Mouse (Mus musculus) cerebellum, adult 2 months (tissue): ENCODE measurements at regions not wholly inside any gene's neighbourhood (a gene's known extent, or its start where the extent isn't known, plus 50 kb on each side); places are given as distances from the start of the nearest gene placed in this dataset.
A peak's percentile ranks its signal among the peaks of the same experiment; 100 is the strongest.
"Not testable (repeated sequence)": the region's sequence is repeated elsewhere in the genome, so short reads cannot be mapped to it uniquely, and the experiment has no call there.

Source experiments
- DNase-seq, 2 experiments: peaks; one replicate each; pipeline ENCODE4 v3.0.0; 2021
- H3K27ac ChIP-seq: fragments of 200-500 bp; 2 replicates; pipeline ENCODE4 v1.5.1; 2012; ENCODE audit warnings: low read length, control low read depth, inconsistent platforms; ENCODE audit not compliant: insufficient read depth
- H3K27me3 ChIP-seq: fragments of 200-500 bp; 2 replicates; pipeline ENCODE4 v1.6.1; 2012; ENCODE audit warnings: inconsistent platforms, mild to moderate bottlenecking, low read length, moderate library complexity; ENCODE audit not compliant: control insufficient read depth, insufficient read depth
- H3K4me1 ChIP-seq: fragments of 200-500 bp; 2 replicates; pipeline ENCODE4 v1.6.1; 2011; ENCODE audit warnings: low read length; ENCODE audit not compliant: control insufficient read depth, insufficient read depth
- H3K4me3 ChIP-seq: fragments of 200-500 bp; replicated peaks from 2 replicates; pipeline ENCODE3; 2011; ENCODE audit warnings: mild to moderate bottlenecking, low read depth, low read length, control low read depth; ENCODE audit not compliant: insufficient read depth
- CTCF ChIP-seq: fragments of 200-500 bp; IDR thresholded peaks from 2 replicates; pipeline ENCODE4 v1.5.1; 2011; ENCODE audit warnings: low read depth, mild to moderate bottlenecking, control low read depth, low read length, moderate library complexity, borderline replicate concordance; ENCODE audit not compliant: insufficient read depth
- POLR2A ChIP-seq: fragments of 200-500 bp; IDR thresholded peaks from 2 replicates; pipeline ENCODE4 v1.6.1; 2011; ENCODE audit warnings: low read length, control low read depth, borderline replicate concordance; ENCODE audit not compliant: insufficient read depth
- WGBS: fragments of 180-500 bp; shearing (Covaris S2); methylation state at CpG from one replicate; pipeline ENCODE4 v1.1.7; 2018; 5-methylcytosine and 5-hydroxymethylcytosine counted together

GRCm38 (mm10) chr16:31370590-31371092 lies 51.4 kb upstream of the Bdh1 start:
- not testable (repeated sequence) for H3K27me3 ChIP-seq, DNase-seq, H3K27ac ChIP-seq, H3K4me1 ChIP-seq, H3K4me3 ChIP-seq
- WGBS = 68% methylated on average over 4 of the region's 4 CpGs

- 95% methylated on average over 13 of the region's 13 CpGs for WGBS
- TF ChIP-seq CTCF (no peak), POLR2A (no peak)
- DNase-seq = no peak
Measured at GRCm38 (mm10) chr16:31369849-31370248, 52.2 kb upstream of the Bdh1 start.

GRCm38 (mm10) chr16:31367521-31368245 lies 53.1 kb upstream of the Apod start:
- WGBS = 56% methylated on average over 6 of the region's 6 CpGs
- DNase-seq = peak in 1 of 2 experiments; percentile 15

More at GRCm38 (mm10) chr16:31369849-31370248, 52.2 kb upstream of the Bdh1 start:
- no peak overlapping the region for H3K4me3 ChIP-seq
- H3K27me3 ChIP-seq = no peaks in the 10 kb centered on the region
- H3K4me1 ChIP-seq = no peaks in the 10 kb centered on the region
- no peak overlapping the region for H3K27ac ChIP-seq

GRCm38 (mm10) chr16:31366033-31366432 lies 51.4 kb upstream of the Apod start:
- H3K27me3 ChIP-seq = no peaks in the 10 kb centered on the region
- no peak overlapping the region for H3K4me3 ChIP-seq
- no peak overlapping the region for H3K27ac ChIP-seq
- DNase-seq = no peak
- 88% methylated on average over 4 of the region's 4 CpGs for WGBS
- H3K4me1 ChIP-seq = no peaks in the 10 kb centered on the region
- TF ChIP-seq CTCF = no peak
- no peak for TF ChIP-seq POLR2A

More at GRCm38 (mm10) chr16:31367521-31368245, 53.1 kb upstream of the Apod start:
- no peaks in the 10 kb centered on the region for H3K27me3 ChIP-seq
- H3K4me1 ChIP-seq = no peaks in the 10 kb centered on the region
- TF ChIP-seq CTCF = no peak
- TF ChIP-seq POLR2A = no peak
- H3K4me3 ChIP-seq = no peak overlapping the region
- H3K27ac ChIP-seq = no peak overlapping the region

- no peaks in the 10 kb centered on the region for H3K27me3 ChIP-seq
- TF ChIP-seq CTCF = no peak
- TF ChIP-seq POLR2A = no peak
- H3K4me1 ChIP-seq = no peaks in the 10 kb centered on the region
- DNase-seq = peak in 1 of 2 experiments; percentile 30
- H3K4me3 ChIP-seq = no peak overlapping the region
- no peak overlapping the region for H3K27ac ChIP-seq
- WGBS = 44% methylated on average over 7 of the region's 7 CpGs
Measured at GRCm38 (mm10) chr16:31364475-31364874, 49.9 kb upstream of the Apod start.
